ENCODE assay signal across 8 mouse cellular contexts in genomic region chr9:114842886-114843285, GRCm38 (mm10). TPM values are rescaled to one million over a fixed set of nuclear protein-coding genes. Genes with fewer than 3 reads are reported as not detected.
A peak's percentile ranks its signal among the peaks of the same experiment; 100 is the strongest.
DNase-seq lines count a peak whose midpoint lies in the region; ATAC-seq lines count a peak whose summit lies in the region.

No protein-coding gene starts in this region.

- peak overlapping the region; percentile 97 for H3K4me2 ChIP-seq in forebrain, embryonic 12.5 days
- H3K4me2 ChIP-seq in hindbrain, embryonic 11.5 days (replicated peaks; ENCODE audit: low read depth, low read length), result peak overlapping the region; percentile 99
- peak overlapping the region; percentile 98 for H3K4me2 ChIP-seq in limb, embryonic 15.5 days
- H3K4me2 ChIP-seq in neural tube, embryonic 12.5 days (replicated peaks), result peak overlapping the region; percentile 96

- H3K36me3 ChIP-seq in forebrain, embryonic 12.5 days (replicated peaks), result no peaks in the 10 kb centered on the region
- no peaks in the 10 kb centered on the region for H3K36me3 ChIP-seq in hindbrain, embryonic 11.5 days (ENCODE audit: control insufficient read depth, insufficient read depth, low read length)
- no peaks in the 10 kb centered on the region for H3K36me3 ChIP-seq in limb, embryonic 15.5 days
- no peaks in the 10 kb centered on the region for H3K36me3 ChIP-seq in neural tube, embryonic 12.5 days

- no peak for ATAC-seq in forebrain, embryonic 12.5 days (ENCODE audit: low FRiP score)
- ATAC-seq in hindbrain, embryonic 11.5 days (ENCODE audit: low FRiP score), result no peak
- ATAC-seq in limb, embryonic 15.5 days (ENCODE audit: insufficient number of reproducible peaks, low FRiP score, low TSS enrichment, low read depth), result no peak
- no peak for ATAC-seq in neural tube, embryonic 12.5 days (ENCODE audit: low FRiP score, low read depth)

- H3K9me3 ChIP-seq in forebrain, embryonic 12.5 days, result no peaks in the 10 kb centered on the region
- no peaks in the 10 kb centered on the region for H3K9me3 ChIP-seq in hindbrain, embryonic 11.5 days (ENCODE audit: control insufficient read depth, low read length)
- H3K9me3 ChIP-seq in limb, embryonic 15.5 days, result no peaks in the 10 kb centered on the region
- no peaks in the 10 kb centered on the region for H3K9me3 ChIP-seq in neural tube, embryonic 12.5 days

- H3K9ac ChIP-seq in forebrain, embryonic 12.5 days, result no peak overlapping the region
- H3K9ac ChIP-seq in hindbrain, embryonic 11.5 days (ENCODE audit: low read depth, low read length), result no peak overlapping the region; the same call in 1 of the 2 replicates
- H3K9ac ChIP-seq in limb, embryonic 15.5 days, result no peak overlapping the region
- H3K9ac ChIP-seq in neural tube, embryonic 12.5 days, result no peak overlapping the region

- WGBS in forebrain, embryonic 12.5 days, result 19% methylated on average over 9 of the region's 9 CpGs
- WGBS in hindbrain, embryonic 11.5 days, result 24% methylated on average over 9 of the region's 9 CpGs
- WGBS in limb, embryonic 15.5 days, result 50% methylated on average over 9 of the region's 9 CpGs
- 25% methylated on average over 9 of the region's 9 CpGs for WGBS in neural tube, embryonic 12.5 days

- DNase-seq in adrenal gland, postnatal 14 days, result peak; percentile 61
- DNase-seq in hindbrain, embryonic 11.5 days (ENCODE audit: low spot score), result peak; percentile 29
- DNase-seq in spleen, adult 18-20 months, result no peak
- DNase-seq in urinary bladder, postnatal 10 days (ENCODE audit: low spot score), result no peak
- no peak for DNase-seq in cerebellum, adult 11-12 months

- peak overlapping the region; percentile 65 for H3K4me3 ChIP-seq in forebrain, embryonic 12.5 days (replicated peaks)
- peak overlapping the region; percentile 68; the same call in 1 of the 2 replicates for H3K4me3 ChIP-seq in hindbrain, embryonic 11.5 days (ENCODE audit: low read depth, low read length)
- peak overlapping the region; percentile 66 for H3K4me3 ChIP-seq in limb, embryonic 15.5 days
- no peak overlapping the region for H3K4me3 ChIP-seq in neural tube, embryonic 12.5 days

- H3K4me1 ChIP-seq in forebrain, embryonic 12.5 days, result peaks cover 16% of the 10 kb centered on the region
- no peaks in the 10 kb centered on the region for H3K4me1 ChIP-seq in hindbrain, embryonic 11.5 days (replicated peaks; ENCODE audit: control insufficient read depth, insufficient read depth, low read length)
- peaks cover 17% of the 10 kb centered on the region for H3K4me1 ChIP-seq in limb, embryonic 15.5 days
- H3K4me1 ChIP-seq in neural tube, embryonic 12.5 days, result peaks cover 15% of the 10 kb centered on the region

- no peak overlapping the region for H3K27ac ChIP-seq in forebrain, embryonic 12.5 days
- no peak overlapping the region for H3K27ac ChIP-seq in hindbrain, embryonic 11.5 days (ENCODE audit: low read depth, low read length)
- H3K27ac ChIP-seq in limb, embryonic 15.5 days, result 0 out of 2 replicates have a peak overlapping the region, but pooled peaks have one; percentile 9
- no peak overlapping the region for H3K27ac ChIP-seq in neural tube, embryonic 12.5 days

- peaks cover 30% of the 10 kb centered on the region for H3K27me3 ChIP-seq in forebrain, embryonic 12.5 days
- peaks cover 8% of the 10 kb centered on the region for H3K27me3 ChIP-seq in hindbrain, embryonic 11.5 days (ENCODE audit: control insufficient read depth, insufficient read depth, low read length)
- H3K27me3 ChIP-seq in limb, embryonic 15.5 days, result peaks cover 4% of the 10 kb centered on the region; the same call in 1 of the 2 replicates
- H3K27me3 ChIP-seq in neural tube, embryonic 12.5 days (replicated peaks), result peaks cover 23% of the 10 kb centered on the region

RNA-seq across cellular contexts. Expression of gene Cmtm8, which starts 1.1 kb away (rescaled TPM):
- 9.0 and 16.9 TPM in 2 replicates for total RNA-seq in adrenal gland, postnatal 14 days (2021)
- 15.1 and 17.0 TPM in 2 replicates for polyA plus RNA-seq in forebrain, embryonic 12.5 days (2016; fragmentation: Nextera tagmentation; extraction: Ambion mirVana)
- 22.1 and 29.3 TPM in 2 replicates for polyA plus RNA-seq in hindbrain, embryonic 11.5 days (2014; fragmentation: Nextera tagmentation; extraction: Ambion mirVana)
- 20.6 and 21.8 TPM in 2 replicates for polyA plus RNA-seq in limb, embryonic 15.5 days (2015; fragmentation: Nextera tagmentation; extraction: Ambion mirVana)
- 17.7 and 21.3 TPM in 2 replicates for polyA plus RNA-seq in neural tube, embryonic 12.5 days (2016; fragmentation: Nextera tagmentation; extraction: Ambion mirVana)

Comparison
In these comparisons a context has a peak if more than half of its experiments do, and no peak if none do; other contexts are left out.
1. DNase-seq: peak in adrenal gland, postnatal 14 days (single experiment) and hindbrain, embryonic 11.5 days (single experiment); none in spleen, adult 18-20 months (0 of 2), urinary bladder, postnatal 10 days (single experiment) and cerebellum, adult 11-12 months (single experiment).
2. Peak in every context shown above with its lines, with median percentiles within 50 percentile points of each other: H3K4me2 ChIP-seq.